Mouse (Mus musculus) testis, adult 2 months (tissue): ENCODE measurements around the gene Gm8108. TPM values are rescaled to one million over a fixed set of nuclear protein-coding genes. Genes with fewer than 3 reads are reported as not detected.
"Not testable (repeated sequence)": the region's sequence is repeated elsewhere in the genome, so short reads cannot be mapped to it uniquely, and the experiment has no call there.

Experiments used
- H3K27ac ChIP-seq: fragments of 200-500 bp; 2 replicates; pipeline ENCODE4 v1.5.1; 2012; ENCODE audit warnings: low read depth, low read length; ENCODE audit not compliant: control insufficient read depth, insufficient read depth
- H3K27me3 ChIP-seq: fragments of 200-500 bp; 2 replicates; pipeline ENCODE4 v1.6.1; 2012; ENCODE audit warnings: mild to moderate bottlenecking, low read length, moderate library complexity; ENCODE audit not compliant: control insufficient read depth, insufficient read depth
- H3K36me3 ChIP-seq: fragments of 200-500 bp; 2 replicates; pipeline ENCODE4 v1.6.1; 2012; ENCODE audit warnings: mild to moderate bottlenecking, low read length; ENCODE audit not compliant: control insufficient read depth, insufficient read depth
- H3K4me1 ChIP-seq: fragments of 200-500 bp; 2 replicates; pipeline ENCODE4 v1.6.1; 2012; ENCODE audit warnings: low read length; ENCODE audit not compliant: control insufficient read depth, insufficient read depth
- H3K4me3 ChIP-seq: fragments of 200-500 bp; 2 replicates; pipeline ENCODE4 v1.5.1; 2012; ENCODE audit warnings: low read depth, mild to moderate bottlenecking, low read length, moderate library complexity, mixed read lengths; ENCODE audit not compliant: control insufficient read depth
- polyA plus RNA-seq: library from polyadenylated mRNA; depleted of rRNA; stranded (reverse); fragments of >200 nt; gene quantifications from 2 replicates; pipeline ENCODE4 v1.2.3, GENCODE M21; 2012; rRNA removed

The Gm8108 gene
- 2.1 and 2.4 TPM in 2 replicates for polyA plus RNA-seq

- not testable (repeated sequence) for H3K27me3 ChIP-seq, H3K4me1 ChIP-seq, H3K36me3 ChIP-seq, H3K27ac ChIP-seq
- H3K4me3 ChIP-seq = peak within 1 kb of the TSS; percentile 29
Observed at GRCm38 (mm10) chr14:4110426-4110825, at the start of gene Gm8108. Gene Gm8108 (plus strand): TSS chr14:4110526.

- not testable (repeated sequence) for H3K4me1 ChIP-seq, H3K36me3 ChIP-seq, H3K27ac ChIP-seq, H3K4me3 ChIP-seq, H3K27me3 ChIP-seq
Observed at GRCm38 (mm10) chr14:4083820-4084219, 26.5 kb upstream of the Gm8108 start, which contains the start of gene Gm3115. Gene Gm3115 (plus strand): TSS chr14:4084120.

GRCm38 (mm10) chr14:4141646-4142045 lies 31.3 kb downstream of the Gm8108 start:
- not testable (repeated sequence) for H3K27me3 ChIP-seq, H3K4me3 ChIP-seq, H3K36me3 ChIP-seq, H3K27ac ChIP-seq, H3K4me1 ChIP-seq

GRCm38 (mm10) chr14:4164730-4165129 lies 54.4 kb downstream of the Gm8108 start, which contains the start of gene Gm3127:
Gene Gm3127 (plus strand): TSS chr14:4165030.
- not testable (repeated sequence) for H3K27me3 ChIP-seq, H3K4me3 ChIP-seq, H3K27ac ChIP-seq, H3K36me3 ChIP-seq, H3K4me1 ChIP-seq

- not testable (repeated sequence) for H3K4me1 ChIP-seq, H3K36me3 ChIP-seq, H3K27me3 ChIP-seq, H3K27ac ChIP-seq, H3K4me3 ChIP-seq
Observed at GRCm38 (mm10) chr14:4182030-4182429, 71.7 kb downstream of the Gm8108 start.

Other genes with a start within 250 kb of the Gm8108 start
- gene Gm2916, start 226.4 kb upstream of the Gm8108 start, polyA plus RNA-seq = 9.5 and 12.9 TPM in 2 replicates
- 5.3 and 6.5 TPM in 2 replicates for gene Gm3029, start 178.8 kb upstream of the Gm8108 start, polyA plus RNA-seq
- 1.8 and 2.6 TPM in 2 replicates for gene Gm3095, start 147.0 kb upstream of the Gm8108 start, polyA plus RNA-seq
- 0.32 and 0.67 TPM in 2 replicates for gene Gm3099, start 112.1 kb upstream of the Gm8108 start, polyA plus RNA-seq
- gene Gm5796, start 86.6 kb upstream of the Gm8108 start, polyA plus RNA-seq = 1.6 and 2.6 TPM in 2 replicates
- 2.6 and 3.5 TPM in 2 replicates for gene Gm3115, start 26.4 kb upstream of the Gm8108 start, polyA plus RNA-seq
- 1.4 and 2.8 TPM in 2 replicates for gene Gm3127, start 54.5 kb downstream of the Gm8108 start, polyA plus RNA-seq
- 2.0 and 2.2 TPM in 2 replicates for gene Gm2974, start 72.0 kb downstream of the Gm8108 start, polyA plus RNA-seq
- 0.72 and 0.91 TPM in 2 replicates for gene Gm3138, start 139.1 kb downstream of the Gm8108 start, polyA plus RNA-seq
- gene Gm3149, start 206.8 kb downstream of the Gm8108 start, polyA plus RNA-seq = 38.0 and 43.4 TPM in 2 replicates
- 0.57 and 0.61 TPM in 2 replicates for gene 2610042L04Rik, start 224.2 kb downstream of the Gm8108 start, polyA plus RNA-seq